Mouse (Mus musculus): ENCODE measurements around the gene Gm8279.
"Not testable (repeated sequence)": the region's sequence is repeated elsewhere in the genome, so short reads cannot be mapped to it uniquely, and the experiment has no call there.

The Gm8279 gene

GRCm38 (mm10) chr14:5131219-5131618, at the start of gene Gm8279:
Gm8279 (plus strand) TSS chr14:5131519.
- DNase-seq: not testable (repeated sequence)

GRCm38 (mm10) chr14:5164235-5164634, 32.9 kb downstream of the Gm8279 start, which contains the start of gene Gm3317:
Gm3317 (plus strand) TSS chr14:5164535.
- DNase-seq: not testable (repeated sequence)

GRCm38 (mm10) chr14:5185493-5185892, 54.2 kb downstream of the Gm8279 start, which contains the start of gene Gm8271:
Gm8271 (plus strand) TSS chr14:5185793.
- DNase-seq: not testable (repeated sequence)
